In genomic region chr5:16410011-16410410, GRCm38 (mm10) we compare ENCODE assay signal across 18 mouse cellular contexts.
DNase-seq lines count a peak whose midpoint lies in the region; ATAC-seq and TF ChIP-seq lines count a peak whose summit lies in the region.
"Had no signal": no experiment of that assay in that cellular context is flagged by ENCODE, and none has a peak within 500 bp of the region (broad histone marks: within the 10 kb centered on the region; RNA-seq: fewer than 3 reads in every experiment).

No protein-coding gene starts in this region.

- H3K9ac ChIP-seq in embryonic facial prominence, embryonic 14.5 days (ENCODE audit: low read depth, low read length) = no peak overlapping the region
- H3K9ac ChIP-seq in limb, embryonic 13.5 days = no peak overlapping the region
- no peak overlapping the region for H3K9ac ChIP-seq in forebrain, embryonic 11.5 days (ENCODE audit: low read length)
- H3K9ac ChIP-seq: forebrain, embryonic 15.5 days; kidney, embryonic 15.5 days; limb, embryonic 15.5 days had no signal

- no peak for TF ChIP-seq POLR2A in brain, embryonic 14.5 days (IDR thresholded peaks at IDR 0.05; ENCODE audit: borderline replicate concordance, extremely low read depth, insufficient read depth, insufficient read length, poor library complexity, severe bottlenecking)

- no peaks in the 10 kb centered on the region for H3K36me3 ChIP-seq in embryonic facial prominence, embryonic 14.5 days (ENCODE audit: control insufficient read depth, insufficient read depth, low read length)
- no peaks in the 10 kb centered on the region for H3K36me3 ChIP-seq in embryonic facial prominence, embryonic 10.5 days (replicated peaks)
- no peaks in the 10 kb centered on the region for H3K36me3 ChIP-seq in limb, embryonic 13.5 days
- H3K36me3 ChIP-seq in forebrain, embryonic 11.5 days (ENCODE audit: control insufficient read depth, insufficient read depth, low read length) = no peaks in the 10 kb centered on the region
- H3K36me3 ChIP-seq: forebrain, embryonic 15.5 days; hindbrain, embryonic 10.5 days; kidney, embryonic 15.5 days; limb, embryonic 15.5 days had no signal

- no peak overlapping the region for H3K27ac ChIP-seq in embryonic facial prominence, embryonic 14.5 days (replicated peaks; ENCODE audit: low read depth, low read length)
- no peak overlapping the region for H3K27ac ChIP-seq in embryonic facial prominence, embryonic 10.5 days (replicated peaks)
- H3K27ac ChIP-seq in limb, embryonic 13.5 days = no peak overlapping the region
- H3K27ac ChIP-seq in forebrain, embryonic 11.5 days (ENCODE audit: low read depth, low read length) = no peak overlapping the region
- H3K27ac ChIP-seq: forebrain, embryonic 15.5 days; hindbrain, embryonic 10.5 days; kidney, embryonic 15.5 days; limb, embryonic 15.5 days had no signal

- H3K4me1 ChIP-seq in embryonic facial prominence, embryonic 14.5 days (ENCODE audit: control insufficient read depth, insufficient read depth, low read length) = no peaks in the 10 kb centered on the region
- H3K4me1 ChIP-seq in embryonic facial prominence, embryonic 10.5 days = no peaks in the 10 kb centered on the region
- H3K4me1 ChIP-seq in limb, embryonic 13.5 days = no peaks in the 10 kb centered on the region
- H3K4me1 ChIP-seq in forebrain, embryonic 11.5 days (replicated peaks; ENCODE audit: control insufficient read depth, insufficient read depth, low read length) = no peaks in the 10 kb centered on the region
- H3K4me1 ChIP-seq: forebrain, embryonic 15.5 days; hindbrain, embryonic 10.5 days; kidney, embryonic 15.5 days; limb, embryonic 15.5 days had no signal

- H3K4me2 ChIP-seq in embryonic facial prominence, embryonic 14.5 days (ENCODE audit: low read depth, low read length) = no peak overlapping the region
- no peak overlapping the region for H3K4me2 ChIP-seq in limb, embryonic 13.5 days (replicated peaks)
- no peak overlapping the region for H3K4me2 ChIP-seq in forebrain, embryonic 11.5 days (ENCODE audit: low read depth, low read length, severe bottlenecking)
- H3K4me2 ChIP-seq: forebrain, embryonic 15.5 days; kidney, embryonic 15.5 days; limb, embryonic 15.5 days had no signal

- TF ChIP-seq CTCF in brain, embryonic 14.5 days (IDR thresholded peaks at IDR 0.05; ENCODE audit: borderline replicate concordance, extremely low read depth, insufficient read depth, insufficient read length) = no peak

- H3K27me3 ChIP-seq in embryonic facial prominence, embryonic 14.5 days (replicated peaks; ENCODE audit: control insufficient read depth, insufficient read depth, low read length) = no peaks in the 10 kb centered on the region
- no peaks in the 10 kb centered on the region for H3K27me3 ChIP-seq in embryonic facial prominence, embryonic 10.5 days (replicated peaks; ENCODE audit: low read depth, poor library complexity, severe bottlenecking)
- H3K27me3 ChIP-seq in limb, embryonic 13.5 days = no peaks in the 10 kb centered on the region
- no peaks in the 10 kb centered on the region for H3K27me3 ChIP-seq in forebrain, embryonic 11.5 days (ENCODE audit: control insufficient read depth, insufficient read depth, low read length)
- H3K27me3 ChIP-seq: forebrain, embryonic 15.5 days; kidney, embryonic 15.5 days; limb, embryonic 15.5 days had no signal

- DNase-seq in embryonic facial prominence, embryonic 14.5 days (ENCODE audit: low spot score) = peak; percentile 24
- no peak for DNase-seq in embryonic facial prominence, embryonic 10.5 days (ENCODE audit: low spot score)
- DNase-seq in brain, embryonic 14.5 days (ENCODE audit: low read depth) = peak; percentile 15
- DNase-seq in lung, postnatal 25 days (ENCODE audit: low spot score) = peak; percentile 10
- DNase-seq in embryo, embryonic 10.5 days (ENCODE audit: low spot score) = no peak
- no peak for DNase-seq in adrenal gland, adult 2 months
- DNase-seq in forebrain, embryonic 11.5 days (ENCODE audit: low spot score) = no peak
- DNase-seq: adrenal gland, postnatal 14 days; cerebellum, adult 9-10 months; heart, adult 11 months; midbrain, embryonic 14.5 days; retina, postnatal 1 day; right cerebral cortex, postnatal 4 days had no signal

- H3K9me3 ChIP-seq in embryonic facial prominence, embryonic 14.5 days (ENCODE audit: control insufficient read depth, low read length) = no peaks in the 10 kb centered on the region
- H3K9me3 ChIP-seq in embryonic facial prominence, embryonic 10.5 days = no peaks in the 10 kb centered on the region
- H3K9me3 ChIP-seq in limb, embryonic 13.5 days = no peaks in the 10 kb centered on the region
- no peaks in the 10 kb centered on the region for H3K9me3 ChIP-seq in forebrain, embryonic 11.5 days (ENCODE audit: control insufficient read depth, low read length)
- H3K9me3 ChIP-seq: forebrain, embryonic 15.5 days; hindbrain, embryonic 10.5 days; kidney, embryonic 15.5 days; limb, embryonic 15.5 days had no signal

- H3K4me3 ChIP-seq in embryonic facial prominence, embryonic 14.5 days (ENCODE audit: low read depth, low read length) = no peak overlapping the region
- no peak overlapping the region for H3K4me3 ChIP-seq in embryonic facial prominence, embryonic 10.5 days
- no peak overlapping the region for H3K4me3 ChIP-seq in limb, embryonic 13.5 days
- no peak overlapping the region for H3K4me3 ChIP-seq in forebrain, embryonic 11.5 days (ENCODE audit: low read depth, low read length)
- H3K4me3 ChIP-seq: forebrain, embryonic 15.5 days; hindbrain, embryonic 10.5 days; kidney, embryonic 15.5 days; limb, embryonic 15.5 days had no signal

- 53% methylated on average over 8 of the region's 8 CpGs for WGBS in embryonic facial prominence, embryonic 14.5 days
- whole genome bisulfite sequencing in embryonic facial prominence, embryonic 10.5 days = 78% methylated on average over 8 of the region's 8 CpGs
- 38% methylated on average over 8 of the region's 8 CpGs for WGBS in limb, embryonic 13.5 days
- 85% methylated on average over 8 of the region's 8 CpGs for WGBS in forebrain, embryonic 11.5 days

- no peak for ATAC-seq in embryonic facial prominence, embryonic 14.5 days (ENCODE audit: low read depth)
- peak; percentile 61; the same call in 1 of the 2 replicates for ATAC-seq in limb, embryonic 13.5 days (ENCODE audit: low FRiP score, low read depth)
- no peak for ATAC-seq in forebrain, embryonic 11.5 days (replicated peaks; ENCODE audit: low FRiP score)
- ATAC-seq: forebrain, embryonic 15.5 days had no signal

Comparison
In these comparisons a context has a peak if more than half of its experiments do, and no peak if none do; other contexts are left out.
1. DNase-seq: peak in embryonic facial prominence, embryonic 14.5 days (single experiment), brain, embryonic 14.5 days (single experiment) and lung, postnatal 25 days (single experiment); none in embryonic facial prominence, embryonic 10.5 days (single experiment), embryo, embryonic 10.5 days (single experiment), adrenal gland, adult 2 months (single experiment) and forebrain, embryonic 11.5 days (single experiment).